Mouse (Mus musculus): ENCODE data around the gene Cbx5. TPM values are rescaled to one million over a fixed set of nuclear protein-coding genes. Genes with fewer than 3 reads are reported as not detected.

The Cbx5 gene
- total and polyA plus RNA-seq, 3 experiments: 94.9 to 171 (median 128) TPM

- Histone ChIP-seq H3K27me3 (replicated peaks) (no peaks in the 10 kb centered on the region), H3K27ac (ENCODE audit: insufficient read depth, low read depth) (no peak overlapping the region), H3K9me3 (replicated peaks; ENCODE audit: low read length) (no peaks in the 10 kb centered on the region), H3K4me1 (ENCODE audit: control insufficient read depth in 1 of 2, insufficient read depth in 2 of 2) (peaks cover 7 to 9% of the 10 kb centered on the region in 2 experiments), H3K4me2 (ENCODE audit: insufficient read depth, low read depth, poor library complexity, severe bottlenecking) (no peak overlapping the region), H3K9ac (ENCODE audit: insufficient read depth, low read depth) (no peak overlapping the region), H3K79me2 (replicated peaks; ENCODE audit: control insufficient read depth, extremely low read depth, insufficient read depth, poor library complexity, severe bottlenecking) (no peaks in the 10 kb centered on the region), H3K36me3 (replicated peaks in 1 of 2; ENCODE audit: control insufficient read depth in 1 of 2, insufficient read depth in 1 of 2, low read length in 1 of 2) (peaks cover 6 to 33% of the 10 kb centered on the region in 2 experiments), H3K4me3 (replicated peaks in 1 of 3; ENCODE audit: low read depth in 2 of 3, low read length in 2 of 3, poor library complexity in 1 of 3) (no peak overlapping the region)
- dilution Hi-C loops (cut with MboI; ENCODE audit: extremely low pct_ligation_motif_present, extremely low pct_unique_long_range_greater_than_20kb, low sequenced_read_pairs) (no loop called here), in situ Hi-C loops (cut with MboI; ENCODE audit: low pct_ligation_motif_present, low pct_unique_long_range_greater_than_20kb, low sequenced_read_pairs) (loop anchor here (5.0 kb wide), 1 partner anchor 54 kb away; no protein-coding TSS in a partner anchor)
- no peak for DNase-seq (ENCODE audit: extremely low read depth)
- TF ChIP-seq POLR2AphosphoS2 (IDR thresholded peaks at IDR 0.05; ENCODE audit: low read depth, low read length) (no peak), ELF1 (IDR thresholded peaks at IDR 0.05; ENCODE audit: low read depth, low read length) (no peak), MAZ (IDR thresholded peaks at IDR 0.05; ENCODE audit: low read depth, low read length) (no peak), GABPA (IDR thresholded peaks at IDR 0.05; ENCODE audit: insufficient replicate concordance, low read depth, low read length) (no peak), ZKSCAN1 (IDR thresholded peaks at IDR 0.05; ENCODE audit: borderline replicate concordance, low read depth, low read length) (no peak), MXI1 (IDR thresholded peaks at IDR 0.05; ENCODE audit: low read depth, low read length) (no peak), TBP (conservative IDR thresholded peaks at IDR 0.05; ENCODE audit: low read depth, low read length) (no peak), ZNF384 (IDR thresholded peaks at IDR 0.05; ENCODE audit: low read depth, low read length) (no peak), JUND (conservative IDR thresholded peaks at IDR 0.05; ENCODE audit: low read depth, low read length) (no peak), JUN (IDR thresholded peaks at IDR 0.05; ENCODE audit: insufficient read depth, low read depth, low read length) (no peak), MAFK (IDR thresholded peaks at IDR 0.05; ENCODE audit: insufficient replicate concordance, low read length) (no peak), MEF2A (IDR thresholded peaks at IDR 0.05; ENCODE audit: borderline replicate concordance, low read depth, low read length) (no peak), USF2 (conservative IDR thresholded peaks at IDR 0.05; ENCODE audit: low read depth, low read length) (no peak), CHD1 (IDR thresholded peaks at IDR 0.05; ENCODE audit: low read depth, low read length) (no peak), HCFC1 (IDR thresholded peaks at IDR 0.05; ENCODE audit: low read depth, low read length) (no peak), EP300 (IDR thresholded peaks at IDR 0.05; ENCODE audit: low read length) (no peak), TCF12 (IDR thresholded peaks at IDR 0.05; ENCODE audit: low read depth, low read length) (no peak), NRF1 (IDR thresholded peaks at IDR 0.05; ENCODE audit: low read depth, low read length) (no peak), RCOR1 (conservative IDR thresholded peaks at IDR 0.05; ENCODE audit: low read depth, low read length) (no peak), SMC3 (IDR thresholded peaks at IDR 0.05; ENCODE audit: low read depth, low read length) (no peak)
Observed at GRCm38 (mm10) chr15:103253352-103253751, 13.7 kb upstream of the Cbx5 start.

- Histone ChIP-seq H3K4me2 (ENCODE audit: insufficient read depth, low read depth, poor library complexity, severe bottlenecking) (no peak overlapping the region), H3K27me3 (replicated peaks) (no peaks in the 10 kb centered on the region), H3K9ac (ENCODE audit: insufficient read depth, low read depth) (no peak overlapping the region), H3K79me2 (replicated peaks; ENCODE audit: control insufficient read depth, extremely low read depth, insufficient read depth, poor library complexity, severe bottlenecking) (no peaks in the 10 kb centered on the region), H3K36me3 (replicated peaks in 1 of 2; ENCODE audit: control insufficient read depth in 1 of 2, insufficient read depth in 1 of 2, low read length in 1 of 2) (peaks cover 12 to 40% of the 10 kb centered on the region in 2 experiments), H3K4me1 (ENCODE audit: control insufficient read depth in 1 of 2, insufficient read depth in 2 of 2) (peaks cover under 1 to 2% of the 10 kb centered on the region in 2 experiments; a peak in 3 of 4 replicates), H3K27ac (ENCODE audit: insufficient read depth, low read depth) (no peak overlapping the region), H3K4me3 (replicated peaks in 1 of 3; ENCODE audit: low read depth in 2 of 3, low read length in 2 of 3, poor library complexity in 1 of 3) (no peak overlapping the region), H3K9me3 (replicated peaks; ENCODE audit: low read length) (no peaks in the 10 kb centered on the region)
- in situ Hi-C loops (cut with MboI; ENCODE audit: low pct_ligation_motif_present, low pct_unique_long_range_greater_than_20kb, low sequenced_read_pairs) (loop anchor here (5.0 kb wide), 1 partner anchor 55 kb away; no protein-coding TSS in a partner anchor), dilution Hi-C loops (cut with MboI; ENCODE audit: extremely low pct_ligation_motif_present, extremely low pct_unique_long_range_greater_than_20kb, low sequenced_read_pairs) (no loop called here)
- no peak for DNase-seq (ENCODE audit: extremely low read depth)
- TF ChIP-seq SIN3A (IDR thresholded peaks at IDR 0.05; ENCODE audit: low read length) (no peak), MAZ (IDR thresholded peaks at IDR 0.05; ENCODE audit: low read depth, low read length) (no peak), MYC (IDR thresholded peaks at IDR 0.05; ENCODE audit: low read depth, low read length) (no peak), IRF4 (IDR thresholded peaks at IDR 0.05; ENCODE audit: low read depth, low read length) (no peak), HCFC1 (IDR thresholded peaks at IDR 0.05; ENCODE audit: low read depth, low read length) (no peak), CHD1 (IDR thresholded peaks at IDR 0.05; ENCODE audit: low read depth, low read length) (no peak), E2F4 (IDR thresholded peaks at IDR 0.05; ENCODE audit: insufficient replicate concordance, low read depth, low read length) (no peak), MAFK (IDR thresholded peaks at IDR 0.05; ENCODE audit: insufficient replicate concordance, low read length) (no peak), JUND (conservative IDR thresholded peaks at IDR 0.05; ENCODE audit: low read depth, low read length) (no peak), KAT2A (IDR thresholded peaks at IDR 0.05; ENCODE audit: insufficient replicate concordance, low read length) (no peak), POLR2A (IDR thresholded peaks at IDR 0.05; ENCODE audit: low read depth, low read length) (no peak), GABPA (IDR thresholded peaks at IDR 0.05; ENCODE audit: insufficient replicate concordance, low read depth, low read length) (no peak)
Observed at GRCm38 (mm10) chr15:103252660-103253059, 13.0 kb upstream of the Cbx5 start.

Measured in CH12.LX (cell line).